Mouse (Mus musculus): Measurements from ENCODE around the gene Kank2. TPM values are rescaled to one million over a fixed set of nuclear protein-coding genes. Genes with fewer than 3 reads are reported as not detected.

Kank2 gene
- 6.4 TPM in 2 replicates for polyA plus RNA-seq (2015; fragmentation: Nextera tagmentation; extraction: Ambion mirVana)

DNA sequence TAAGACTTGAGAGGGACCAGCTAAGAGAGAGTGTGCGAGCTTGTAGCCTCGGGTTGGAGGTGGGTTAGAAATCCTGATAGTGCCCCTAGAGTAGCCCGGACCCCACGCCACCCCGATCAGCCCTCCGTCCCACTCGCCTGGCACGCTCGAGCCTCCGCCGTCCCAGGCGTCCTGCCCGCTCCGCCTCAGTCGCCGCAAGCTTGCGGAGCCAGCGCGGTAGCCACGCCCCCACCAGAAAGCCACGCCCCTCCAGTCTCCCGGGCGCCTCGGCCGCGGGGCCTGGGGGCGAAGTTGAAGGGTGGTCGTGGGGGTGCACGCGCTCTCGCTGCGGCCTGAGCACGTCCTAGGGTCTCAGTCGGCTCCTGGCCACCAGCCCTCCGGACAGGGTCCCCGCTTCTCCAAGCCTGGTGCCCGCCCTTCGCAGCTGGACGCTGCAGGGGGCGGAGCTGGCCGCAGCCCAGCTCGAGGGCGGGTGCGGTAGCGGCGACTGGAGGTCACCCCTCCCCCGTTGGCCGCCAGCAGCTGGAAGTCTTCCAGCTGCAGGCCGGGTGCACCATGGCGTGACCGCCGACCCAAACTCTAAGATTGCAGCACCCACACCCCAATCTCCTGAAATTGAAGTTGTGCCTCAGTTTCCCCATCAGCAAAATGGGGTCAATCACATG lies at the start of gene Kank2:
Gene Kank2, minus strand, starts transcription at position 400 of the 665 bp plus-strand sequence.
- H3K36me3 ChIP-seq (ENCODE audit: control insufficient read depth, insufficient read depth) = peaks cover 49% of the 10 kb centered on the region
- peak; percentile 10; the same call in 1 of the 2 replicates for TF ChIP-seq CTCF (IDR thresholded peaks at IDR 0.05; ENCODE audit: low read depth)
- no peaks in the 10 kb centered on the region for H3K27me3 ChIP-seq (replicated peaks; ENCODE audit: control insufficient read depth, insufficient read depth, low read length)
- H3K9me3 ChIP-seq (ENCODE audit: control insufficient read depth) = no peaks in the 10 kb centered on the region
- H3K4me2 ChIP-seq (replicated peaks; ENCODE audit: low read depth) = peak within 1 kb of the TSS; percentile 97
- peak within 1 kb of the TSS; percentile 71 for H3K27ac ChIP-seq (ENCODE audit: low read depth, low read length)
- under 1% methylated on average over 50 of the region's 52 CpGs for WGBS
- no peaks in the 10 kb centered on the region for H3K4me1 ChIP-seq (replicated peaks; ENCODE audit: control insufficient read depth, insufficient read depth, low read length)
- ATAC-seq = peak; percentile 80
- peak within 1 kb of the TSS; percentile 67 for H3K9ac ChIP-seq (ENCODE audit: low read depth, low read length)
- H3K4me3 ChIP-seq (ENCODE audit: low read depth, low read length) = peak within 1 kb of the TSS; percentile 77

GRCm38 (mm10) chr9:21847926-21848325 lies 49.4 kb upstream of the Kank2 start:
- H3K4me1 ChIP-seq (replicated peaks; ENCODE audit: control insufficient read depth, insufficient read depth, low read length) = no peaks in the 10 kb centered on the region
- no peak for ATAC-seq
- no peak for TF ChIP-seq CTCF (IDR thresholded peaks at IDR 0.05; ENCODE audit: low read depth)
- no peaks in the 10 kb centered on the region for H3K9me3 ChIP-seq (ENCODE audit: control insufficient read depth)
- H3K36me3 ChIP-seq (ENCODE audit: control insufficient read depth, insufficient read depth) = peaks cover 28% of the 10 kb centered on the region; the same call in 1 of the 2 replicates
- H3K27ac ChIP-seq (ENCODE audit: low read depth, low read length) = peak overlapping the region; percentile 73
- 32% methylated on average over 10 of the region's 10 CpGs for WGBS
- 0 out of 2 replicates have a peak overlapping the region, but pooled peaks have one; percentile 48 for H3K4me2 ChIP-seq (replicated peaks; ENCODE audit: low read depth)
- no peaks in the 10 kb centered on the region for H3K27me3 ChIP-seq (replicated peaks; ENCODE audit: control insufficient read depth, insufficient read depth, low read length)
- no peak overlapping the region for H3K4me3 ChIP-seq (ENCODE audit: low read depth, low read length)
- no peak overlapping the region for H3K9ac ChIP-seq (ENCODE audit: low read depth, low read length)

- WGBS = 35% methylated on average over 3 of the region's 3 CpGs
- no peak for ATAC-seq
- Histone ChIP-seq H3K27me3 (replicated peaks; ENCODE audit: control insufficient read depth, insufficient read depth, low read length) (no peaks in the 10 kb centered on the region), H3K9me3 (ENCODE audit: control insufficient read depth) (no peaks in the 10 kb centered on the region), H3K4me1 (replicated peaks; ENCODE audit: control insufficient read depth, insufficient read depth, low read length) (no peaks in the 10 kb centered on the region), H3K4me2 (replicated peaks; ENCODE audit: low read depth) (peak overlapping the region; percentile 48; the same call in 1 of the 2 replicates), H3K4me3 (ENCODE audit: low read depth, low read length) (no peak overlapping the region), H3K27ac (ENCODE audit: low read depth, low read length) (peak overlapping the region; percentile 73), H3K9ac (ENCODE audit: low read depth, low read length) (no peak overlapping the region), H3K36me3 (ENCODE audit: control insufficient read depth, insufficient read depth) (peaks cover 32% of the 10 kb centered on the region; the same call in 1 of the 2 replicates)
- no peak for TF ChIP-seq CTCF (IDR thresholded peaks at IDR 0.05; ENCODE audit: low read depth)
Measured at GRCm38 (mm10) chr9:21847425-21847824, 48.9 kb upstream of the Kank2 start.

GRCm38 (mm10) chr9:21846755-21847341 lies 48.3 kb upstream of the Kank2 start:
- Histone ChIP-seq H3K36me3 (ENCODE audit: control insufficient read depth, insufficient read depth) (peaks cover 37% of the 10 kb centered on the region; the same call in 1 of the 2 replicates), H3K27ac (ENCODE audit: low read depth, low read length) (peak overlapping the region; percentile 73), H3K27me3 (replicated peaks; ENCODE audit: control insufficient read depth, insufficient read depth, low read length) (no peaks in the 10 kb centered on the region), H3K9me3 (ENCODE audit: control insufficient read depth) (no peaks in the 10 kb centered on the region), H3K4me1 (replicated peaks; ENCODE audit: control insufficient read depth, insufficient read depth, low read length) (no peaks in the 10 kb centered on the region), H3K9ac (ENCODE audit: low read depth, low read length) (no peak overlapping the region), H3K4me2 (replicated peaks; ENCODE audit: low read depth) (peak overlapping the region; percentile 48), H3K4me3 (ENCODE audit: low read depth, low read length) (0 out of 2 replicates have a peak overlapping the region, but pooled peaks have one; percentile 2)
- 38% methylated on average over 11 of the region's 11 CpGs for WGBS
- ATAC-seq = peak; percentile 23
- TF ChIP-seq CTCF (IDR thresholded peaks at IDR 0.05; ENCODE audit: low read depth) = no peak

- 35% methylated on average over 14 of the region's 14 CpGs for WGBS
- Histone ChIP-seq H3K9me3 (ENCODE audit: control insufficient read depth) (no peaks in the 10 kb centered on the region), H3K4me2 (replicated peaks; ENCODE audit: low read depth) (no peak overlapping the region), H3K9ac (ENCODE audit: low read depth, low read length) (no peak overlapping the region), H3K4me1 (replicated peaks; ENCODE audit: control insufficient read depth, insufficient read depth, low read length) (no peaks in the 10 kb centered on the region), H3K4me3 (ENCODE audit: low read depth, low read length) (no peak overlapping the region), H3K36me3 (ENCODE audit: control insufficient read depth, insufficient read depth) (peaks cover 44% of the 10 kb centered on the region; the same call in 1 of the 2 replicates), H3K27ac (ENCODE audit: low read depth, low read length) (no peak overlapping the region), H3K27me3 (replicated peaks; ENCODE audit: control insufficient read depth, insufficient read depth, low read length) (no peaks in the 10 kb centered on the region)
- TF ChIP-seq CTCF (IDR thresholded peaks at IDR 0.05; ENCODE audit: low read depth) = peak; percentile 46
- ATAC-seq = peak; percentile 15
Measured at GRCm38 (mm10) chr9:21845381-21846080, 47.0 kb upstream of the Kank2 start.

DNA sequence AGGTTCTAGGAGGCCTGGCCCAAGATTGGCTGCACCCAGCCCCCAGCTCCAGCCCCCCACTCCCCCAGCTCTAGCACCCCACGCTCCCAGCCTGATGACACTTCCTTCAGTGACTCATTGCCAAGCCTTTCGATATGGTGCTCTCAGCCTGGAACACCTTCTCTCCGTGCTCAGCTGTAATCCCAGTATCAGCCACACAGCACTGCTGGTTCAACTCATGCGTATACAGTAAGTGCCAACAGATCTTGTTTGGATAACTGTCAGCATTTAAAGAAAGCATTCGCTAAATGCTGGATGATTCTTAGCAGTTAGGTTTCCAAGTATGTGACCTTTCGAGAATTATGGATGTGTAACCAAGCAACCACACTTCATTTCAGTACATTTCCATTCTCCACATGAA lies 44.5 kb upstream of the Kank2 start:
- Histone ChIP-seq H3K27ac (ENCODE audit: low read depth, low read length) (peak overlapping the region; percentile 35; the same call in 1 of the 2 replicates), H3K9me3 (ENCODE audit: control insufficient read depth) (no peaks in the 10 kb centered on the region), H3K4me1 (replicated peaks; ENCODE audit: control insufficient read depth, insufficient read depth, low read length) (no peaks in the 10 kb centered on the region), H3K36me3 (ENCODE audit: control insufficient read depth, insufficient read depth) (peaks cover 58% of the 10 kb centered on the region; the same call in 1 of the 2 replicates), H3K4me3 (ENCODE audit: low read depth, low read length) (no peak overlapping the region), H3K4me2 (replicated peaks; ENCODE audit: low read depth) (no peak overlapping the region; the same call in 1 of the 2 replicates), H3K9ac (ENCODE audit: low read depth, low read length) (no peak overlapping the region), H3K27me3 (replicated peaks; ENCODE audit: control insufficient read depth, insufficient read depth, low read length) (no peaks in the 10 kb centered on the region)
- no peak for ATAC-seq
- 61% methylated on average over 6 of the region's 6 CpGs for WGBS
- peak; percentile 18; the same call in 1 of the 2 replicates for TF ChIP-seq CTCF (IDR thresholded peaks at IDR 0.05; ENCODE audit: low read depth)
